Mouse (Mus musculus): ENCODE data around the gene Atg7.

GRCm38 (mm10) chr6:114743126-114743525 is 100.2 kb downstream of the Atg7 start:
- TF ChIP-seq CTCF (IDR thresholded peaks at IDR 0.05; ENCODE audit: extremely low read depth, insufficient read length, insufficient replicate concordance, low read depth, low read length) (no peak), POLR2A (IDR thresholded peaks at IDR 0.05; ENCODE audit: low read depth, low read length) (no peak)

All from small intestine, adult 2 months (tissue).